In genomic region chr5:105139409-105140088, GRCm38 (mm10) we compare ENCODE assay signal across 8 mouse cellular contexts. TPM values are rescaled to one million over a fixed set of nuclear protein-coding genes. Genes with fewer than 3 reads are reported as not detected.
A peak's percentile ranks its signal among the peaks of the same experiment; 100 is the strongest.
DNase-seq lines count a peak whose midpoint lies in the region; ATAC-seq and TF ChIP-seq lines count a peak whose summit lies in the region.
"Not testable (repeated sequence)": the region's sequence is repeated elsewhere in the genome, so short reads cannot be mapped to it uniquely, and the experiment has no call there.

Gbp9 (minus strand) TSS chr5:105139539.
Gbp8 (minus strand) TSS chr5:105139540.
Gbp4 (minus strand) TSS chr5:105139586.

- not testable (repeated sequence) for TF ChIP-seq POLR2A in olfactory bulb, adult 2 months (IDR thresholded peaks at IDR 0.05; ENCODE audit: insufficient read depth, low read depth, low read length)

- 51% methylated on average over 2 of the region's 2 CpGs for WGBS in olfactory bulb, adult 2 months

- not testable (repeated sequence) for TF ChIP-seq CTCF in olfactory bulb, adult 2 months (IDR thresholded peaks at IDR 0.05; ENCODE audit: insufficient read depth, low read depth, low read length)

- peak within 1 kb of the TSS; percentile 3; the same call in 1 of the 2 replicates for H3K4me3 ChIP-seq in olfactory bulb, adult 2 months (ENCODE audit: insufficient read depth, low read depth, low read length)

- not testable (repeated sequence) for H3K4me1 ChIP-seq in olfactory bulb, adult 2 months (ENCODE audit: control insufficient read depth, insufficient read depth, low read length)

- DNase-seq in adrenal gland, adult 8-10 months = peak; percentile 21
- DNase-seq in heart, adult 8-10 months (ENCODE audit: low spot score) = peak; percentile 56
- peak; percentile 15 for DNase-seq in heart, postnatal 4 days
- peak; percentile 45 to 48 for DNase-seq in kidney, postnatal 25 days
- peak; percentile 61 for DNase-seq in lung, postnatal 10 days
- DNase-seq in thymus, postnatal 14 days = peak; percentile 77

- H3K27ac ChIP-seq in olfactory bulb, adult 2 months (ENCODE audit: insufficient read depth, low read depth, low read length) = not testable (repeated sequence)

- ATAC-seq in CD4-positive, CD25-positive, alpha-beta regulatory T cell, adult 4 months = peak; percentile 81

RNA-seq across cellular contexts. Expression of gene Gbp9, which starts in this region (rescaled TPM):
- polyA plus RNA-seq in CD4-positive, CD25-positive, alpha-beta regulatory T cell, adult 4 months (2017; shearing (Covaris generic)) = 100 to 1,000 TPM in 1 of 2 experiments, 10 to 100 TPM in 1; 98.9 to 133 TPM
- 10 to 100 TPM in 2 of 4 experiments, 1 to 10 TPM in 2; 6.2 to 13.3 (median 8.8) TPM for total RNA-seq in adrenal gland, adult 8-10 months (2022)
- total RNA-seq in heart, adult 8-10 months (2022) = 1 to 10 TPM; 6.5 to 9.4 (median 7.4) TPM
- total RNA-seq in heart, postnatal 4 days (2021) = 1 to 10 TPM; 8.5 to 9.1 TPM
- polyA plus RNA-seq in olfactory bulb, adult 2 months (2012; ENCODE audit: insufficient read depth, insufficient read length, low replicate concordance, missing spikeins) = not detected in 2 replicates

RNA-seq across cellular contexts. Expression of gene Gbp8, which starts in this region (rescaled TPM):
- polyA plus RNA-seq in CD4-positive, CD25-positive, alpha-beta regulatory T cell, adult 4 months (2017; shearing (Covaris generic)) = 100 to 1,000 TPM; 100 to 118 TPM
- 1 to 10 TPM in 2 of 4 experiments, under 1 TPM in 2; 0.70 to 1.9 (median 1.3) TPM for total RNA-seq in adrenal gland, adult 8-10 months (2022)
- total RNA-seq in heart, adult 8-10 months (2022) = under 1 TPM in 3 of 4 experiments, not detected in 1; 0.23 to 0.72 (median 0.47) TPM
- total RNA-seq in heart, postnatal 4 days (2021) = under 1 TPM; 0.43 to 0.50 TPM
- polyA plus RNA-seq in olfactory bulb, adult 2 months (2012; ENCODE audit: insufficient read depth, insufficient read length, low replicate concordance, missing spikeins) = 229 TPM in 1 of 2 replicates, not detected in the other

RNA-seq across cellular contexts. Expression of gene Gbp4, which starts in this region (rescaled TPM):
- polyA plus RNA-seq in CD4-positive, CD25-positive, alpha-beta regulatory T cell, adult 4 months (2017; shearing (Covaris generic)) = 100 to 1,000 TPM; 246 to 316 TPM
- total RNA-seq in adrenal gland, adult 8-10 months (2022) = 1 to 10 TPM; 4.1 to 7.1 (median 5.6) TPM
- total RNA-seq in heart, adult 8-10 months (2022) = 1 to 10 TPM; 4.1 to 6.9 (median 5.7) TPM
- 1 to 10 TPM; 4.6 to 7.1 TPM for total RNA-seq in heart, postnatal 4 days (2021)
- not detected in 2 replicates for polyA plus RNA-seq in olfactory bulb, adult 2 months (2012; ENCODE audit: insufficient read depth, insufficient read length, low replicate concordance, missing spikeins)

Comparison
In these comparisons a context has a peak if more than half of its experiments do, and no peak if none do; other contexts are left out.
1. DNase-seq: peak in every context shown above with its lines; median percentile 77 in thymus, postnatal 14 days; 61 in lung, postnatal 10 days; 56 in heart, adult 8-10 months; 46 in kidney, postnatal 25 days; 21 in adrenal gland, adult 8-10 months; 15 in heart, postnatal 4 days.